Mouse (Mus musculus) lung, adult 2 months (tissue): ENCODE data around the gene Naa60. TPM values are rescaled to one million over a fixed set of nuclear protein-coding genes. Genes with fewer than 3 reads are reported as not detected.

Experiments used
- DNase-seq: peaks from one replicate; pipeline ENCODE4 v3.0.0; 2022
- H3K4me1 ChIP-seq: fragments of 200-500 bp; 2 replicates; pipeline ENCODE4 v1.6.1; 2011; ENCODE audit warnings: low read length; ENCODE audit not compliant: control insufficient read depth, insufficient read depth
- H3K4me3 ChIP-seq: fragments of 200-500 bp; replicated peaks from 2 replicates; pipeline ENCODE3; 2011; ENCODE audit warnings: low read depth, mild to moderate bottlenecking, control low read depth, low read length; ENCODE audit errors: extremely low read depth
- CTCF ChIP-seq: fragments of 200-500 bp; IDR thresholded peaks from 2 replicates; pipeline ENCODE4 v1.5.1; 2011; ENCODE audit warnings: mild to moderate bottlenecking, low read length, control low read depth; ENCODE audit not compliant: insufficient read depth
- POLR2A ChIP-seq: fragments of 200-500 bp; IDR thresholded peaks from 2 replicates; pipeline ENCODE4 v1.6.1; 2011; ENCODE audit warnings: low read depth, mild to moderate bottlenecking, control low read depth, low read length, borderline replicate concordance; ENCODE audit errors: extremely low read depth
- WGBS: fragments of 180-500 bp; shearing (Covaris S2); methylation state at CpG from one replicate; pipeline ENCODE4 v1.1.7; 2018; 5-methylcytosine and 5-hydroxymethylcytosine counted together
- polyA plus RNA-seq: library from polyadenylated mRNA; depleted of rRNA; stranded (reverse); fragments of >200 nt; gene quantifications from 2 replicates; pipeline ENCODE4 v1.2.3, GENCODE M21; 2012; rRNA removed

Gene Naa60
- 59.4 and 65.8 TPM in 2 replicates for polyA plus RNA-seq

DNA sequence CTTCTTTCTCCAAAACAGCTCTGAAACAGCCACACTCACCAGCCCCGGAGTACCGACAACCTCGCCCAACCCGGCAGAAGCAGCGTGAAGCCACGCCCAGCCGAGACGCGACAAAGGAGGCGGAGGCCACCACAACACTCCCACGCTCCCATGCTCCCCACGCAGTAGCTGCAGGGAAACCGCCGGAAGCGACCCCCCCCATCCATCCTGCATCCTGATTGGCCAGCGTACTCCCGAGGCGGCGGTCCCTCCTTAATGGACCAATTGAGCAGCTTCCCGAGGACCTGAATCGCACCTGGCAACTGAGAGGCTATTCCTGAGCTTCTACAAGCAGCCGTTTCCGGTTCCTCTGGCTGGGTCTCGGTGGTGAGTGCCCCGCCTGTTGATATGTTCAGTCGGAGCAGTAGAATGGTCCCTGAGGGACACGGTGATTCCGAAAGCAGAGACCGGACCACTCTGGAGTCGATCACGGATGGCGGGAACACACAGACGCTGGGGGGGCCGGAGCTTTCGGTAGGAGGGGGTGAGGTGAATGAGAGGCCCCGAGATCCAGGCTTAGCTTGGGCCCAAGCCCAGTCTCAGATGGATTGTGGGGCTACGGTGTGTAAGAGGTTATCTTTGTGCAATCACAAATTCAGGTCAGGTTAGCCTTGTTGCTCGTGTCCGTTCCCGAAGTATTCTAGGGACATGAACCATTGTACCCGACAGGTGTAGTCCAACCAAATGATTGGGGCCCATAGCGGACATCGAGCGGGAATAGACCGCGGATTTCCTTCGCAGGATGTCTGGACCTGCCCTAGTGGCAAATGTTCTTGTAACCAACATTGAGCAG is at the start of gene Naa60:
Naa60 (plus strand) TSS at position 160 of the 832 bp plus-strand sequence.
- 5% methylated on average over 47 of the region's 47 CpGs for whole genome bisulfite sequencing
- TF ChIP-seq CTCF (no peak), POLR2A (peak; percentile 27; the same call in 1 of the 2 replicates)
- Histone ChIP-seq H3K4me1 (peaks cover 6% of the 10 kb centered on the region), H3K4me3 (peak within 1 kb of the TSS; percentile 78)
- peak; percentile 89 for DNase-seq

DNA sequence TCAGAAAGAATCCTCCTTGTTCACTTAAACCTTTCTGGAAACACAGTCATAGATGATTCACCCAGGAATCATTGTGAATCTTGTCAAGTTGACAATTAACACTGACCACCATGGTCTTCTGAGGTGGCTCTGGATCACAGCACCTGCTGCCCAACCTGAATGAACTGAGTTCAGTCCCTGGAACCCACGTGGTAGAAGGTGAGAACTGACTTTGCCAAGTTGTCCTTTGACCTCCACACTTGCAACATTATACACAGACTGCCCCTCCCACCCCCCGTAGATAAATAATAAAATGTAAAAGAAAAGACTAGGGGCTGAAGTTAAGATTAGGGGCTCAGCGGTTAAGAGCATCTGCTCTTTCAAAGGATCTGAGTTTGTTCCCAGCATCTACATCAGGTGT is 44.2 kb upstream of the Naa60 start:
- TF ChIP-seq CTCF (no peak), POLR2A (no peak)

DNA sequence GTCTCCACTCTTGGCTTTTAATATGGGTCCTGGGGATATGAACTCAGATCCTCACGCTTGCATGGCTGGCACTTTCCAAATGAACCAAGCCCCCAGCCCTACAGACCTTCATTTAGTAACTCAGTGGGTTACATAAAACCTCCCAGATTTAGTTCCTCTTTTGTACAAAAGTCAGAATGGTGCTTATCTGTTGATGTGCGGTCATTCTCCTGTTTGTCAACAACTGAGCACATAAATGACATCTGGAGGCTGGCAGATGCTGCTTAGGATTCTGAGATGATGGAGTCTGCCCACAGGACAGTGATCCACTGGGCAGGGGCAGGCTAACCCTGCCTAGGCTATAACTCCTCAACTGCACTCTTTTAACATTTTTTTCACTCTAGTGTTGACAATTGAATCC is 42.4 kb upstream of the Naa60 start:
- 73% methylated on average over 2 of the region's 2 CpGs for WGBS
- H3K4me1 ChIP-seq = no peaks in the 10 kb centered on the region
- TF ChIP-seq POLR2A (no peak), CTCF (no peak)
- DNase-seq = no peak
- H3K4me3 ChIP-seq = no peak overlapping the region

More for the DNA sequence above, 44.2 kb upstream of the Naa60 start:
- 51% methylated on average over 3 of the region's 3 CpGs for WGBS
- H3K4me3 ChIP-seq = no peak overlapping the region
- DNase-seq = no peak
- H3K4me1 ChIP-seq = no peaks in the 10 kb centered on the region

DNA sequence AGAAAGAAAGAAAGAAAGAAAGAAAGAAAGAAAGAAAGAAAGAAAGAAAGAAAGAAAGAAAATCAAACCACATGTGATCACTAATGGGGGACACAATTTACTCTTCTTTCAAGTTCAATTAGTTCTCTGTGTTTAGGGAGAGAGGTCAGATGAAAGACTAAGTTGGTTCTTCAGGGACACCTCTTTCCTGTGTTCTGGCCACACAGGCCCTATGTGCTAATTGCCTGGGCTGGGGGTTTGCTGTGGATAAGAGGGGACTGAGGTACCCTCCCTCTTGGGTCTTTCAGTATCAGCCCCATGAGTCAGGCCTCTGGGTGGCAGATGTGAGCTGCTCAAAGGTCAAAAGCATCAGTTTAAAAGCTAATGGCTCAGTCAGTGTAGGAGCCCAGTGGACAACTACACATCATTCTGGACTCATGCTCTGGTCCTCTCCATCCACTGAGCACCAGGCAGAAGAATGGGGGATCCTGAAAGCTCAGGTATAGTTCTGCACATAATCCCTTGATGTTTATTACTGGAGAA is 41.5 kb upstream of the Naa60 start, which contains the start of gene Olfr15:
Olfr15 (plus strand) TSS at position 291 of the 522 bp plus-strand sequence.
- no peak for DNase-seq
- H3K4me1 ChIP-seq = no peaks in the 10 kb centered on the region
- TF ChIP-seq POLR2A (no peak), CTCF (no peak; the same call in 1 of the 2 replicates)
- no peak within 1 kb of the TSS for H3K4me3 ChIP-seq

DNA sequence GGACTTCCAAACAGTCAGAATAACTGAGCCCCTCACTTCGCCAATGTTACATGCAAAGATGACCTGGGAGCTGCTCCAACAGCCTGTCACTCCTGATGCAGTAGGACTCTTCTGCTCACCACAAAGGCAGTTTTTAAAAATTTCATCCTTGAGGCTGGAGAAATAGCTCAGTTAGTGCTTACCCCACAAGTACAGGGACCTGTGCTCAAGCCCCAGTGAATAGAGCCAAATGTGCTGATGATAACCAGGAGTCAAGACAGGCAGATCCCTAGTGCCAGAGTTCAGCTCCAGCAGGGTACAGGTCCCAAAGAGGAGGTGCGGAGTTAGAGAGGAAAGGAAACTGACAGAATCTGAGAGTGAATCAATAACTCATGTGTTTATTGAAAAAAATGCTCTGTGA is 36.7 kb upstream of the Naa60 start:
- no peak for DNase-seq
- H3K4me3 ChIP-seq = no peak overlapping the region
- WGBS = 69% methylated on average over 2 of the region's 2 CpGs
- H3K4me1 ChIP-seq = no peaks in the 10 kb centered on the region
- TF ChIP-seq CTCF = no peak
- no peak for TF ChIP-seq POLR2A

DNA sequence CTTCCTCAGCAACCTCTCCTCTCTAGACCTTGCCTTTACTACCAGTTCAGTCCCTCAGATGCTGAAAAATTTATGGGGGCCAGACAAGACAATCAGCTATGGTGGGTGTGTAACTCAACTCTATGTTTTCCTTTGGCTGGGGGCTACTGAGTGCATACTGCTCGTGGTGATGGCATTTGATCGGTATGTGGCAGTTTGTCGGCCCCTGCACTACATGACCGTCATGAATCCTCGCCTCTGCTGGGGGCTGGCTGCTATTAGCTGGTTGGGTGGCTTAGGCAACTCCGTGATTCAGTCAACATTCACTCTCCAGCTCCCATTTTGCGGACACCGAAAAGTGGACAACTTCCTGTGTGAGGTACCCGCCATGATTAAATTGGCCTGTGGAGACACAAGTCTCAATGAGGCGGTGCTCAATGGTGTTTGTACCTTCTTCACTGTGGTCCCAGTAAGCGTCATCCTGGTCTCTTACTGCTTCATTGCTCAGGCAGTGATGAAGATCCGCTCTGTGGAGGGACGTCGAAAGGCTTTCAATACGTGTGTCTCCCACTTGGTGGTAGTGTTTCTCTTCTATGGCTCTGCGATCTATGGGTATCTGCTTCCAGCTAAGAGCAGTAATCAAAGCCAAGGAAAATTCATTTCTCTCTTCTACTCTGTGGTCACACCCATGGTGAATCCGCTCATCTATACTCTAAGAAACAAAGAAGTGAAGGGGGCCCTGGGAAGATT is 32.9 kb upstream of the Naa60 start:
- DNase-seq = no peak
- TF ChIP-seq POLR2A (no peak), CTCF (0 out of 2 replicates have a peak, but pooled peaks have one; percentile 19)
- Histone ChIP-seq H3K4me1 (no peaks in the 10 kb centered on the region), H3K4me3 (no peak overlapping the region)
- WGBS = 44% methylated on average over 17 of the region's 17 CpGs

DNA sequence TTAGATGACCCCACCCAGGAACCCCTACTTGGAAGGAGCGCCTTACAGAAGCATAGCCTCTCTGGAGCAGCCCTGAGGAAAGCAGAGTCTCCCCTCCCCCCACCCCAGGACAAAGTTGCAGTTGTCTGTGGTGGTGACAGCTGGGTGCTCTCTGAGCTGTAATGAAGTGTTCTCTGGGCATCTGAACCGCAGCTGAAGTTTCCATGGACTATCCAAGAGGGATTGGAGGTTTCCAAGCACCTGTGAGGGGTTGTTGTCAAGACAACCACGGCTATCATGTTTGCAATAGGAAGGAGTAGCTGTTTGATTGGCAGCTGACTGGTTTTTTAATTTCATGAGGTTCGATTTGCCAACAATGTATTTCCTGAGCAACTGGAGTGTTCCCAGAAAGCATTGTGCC is 29.2 kb upstream of the Naa60 start:
- no peak for TF ChIP-seq CTCF
- no peak for TF ChIP-seq POLR2A
- 21% methylated on average over 4 of the region's 4 CpGs for WGBS
- DNase-seq = no peak

DNA sequence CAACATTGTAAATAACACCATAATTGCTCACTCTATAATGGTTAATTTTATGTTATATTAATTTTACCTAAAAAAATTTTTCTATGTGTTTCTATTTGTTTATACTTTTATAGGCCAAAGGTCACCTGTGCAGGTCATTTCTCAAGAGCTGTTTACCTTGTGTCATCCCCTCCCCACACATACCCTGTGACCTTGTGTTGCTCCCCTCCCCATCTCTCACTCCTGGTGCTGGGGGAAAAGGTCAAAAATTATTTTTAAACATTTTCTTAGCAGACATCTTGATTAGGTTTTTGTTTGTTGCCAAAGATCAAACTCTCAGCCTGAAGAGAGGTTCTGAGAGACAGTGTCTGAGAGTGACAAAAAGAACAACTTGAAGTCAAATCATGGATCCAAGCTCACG is 28.4 kb upstream of the Naa60 start:
- DNase-seq = no peak
- Histone ChIP-seq H3K4me1 (peaks cover 5% of the 10 kb centered on the region), H3K4me3 (no peak overlapping the region)
- WGBS = 77% methylated on average over 1 of the region's 1 CpGs
- TF ChIP-seq CTCF = no peak
- no peak for TF ChIP-seq POLR2A

More for the DNA sequence above, 29.2 kb upstream of the Naa60 start:
- peaks cover 2% of the 10 kb centered on the region; the same call in 1 of the 2 replicates for H3K4me1 ChIP-seq
- H3K4me3 ChIP-seq = no peak overlapping the region
